Mouse (Mus musculus): Measurements from ENCODE around the gene B430306N03Rik. TPM values are rescaled to one million over a fixed set of nuclear protein-coding genes. Genes with fewer than 3 reads are reported as not detected.
"Not testable (repeated sequence)": the region's sequence is repeated elsewhere in the genome, so short reads cannot be mapped to it uniquely, and the experiment has no call there.

Gene B430306N03Rik
- total RNA-seq, 2 experiments from 2014 or later = 0.07 TPM; not detected in 1

DNA sequence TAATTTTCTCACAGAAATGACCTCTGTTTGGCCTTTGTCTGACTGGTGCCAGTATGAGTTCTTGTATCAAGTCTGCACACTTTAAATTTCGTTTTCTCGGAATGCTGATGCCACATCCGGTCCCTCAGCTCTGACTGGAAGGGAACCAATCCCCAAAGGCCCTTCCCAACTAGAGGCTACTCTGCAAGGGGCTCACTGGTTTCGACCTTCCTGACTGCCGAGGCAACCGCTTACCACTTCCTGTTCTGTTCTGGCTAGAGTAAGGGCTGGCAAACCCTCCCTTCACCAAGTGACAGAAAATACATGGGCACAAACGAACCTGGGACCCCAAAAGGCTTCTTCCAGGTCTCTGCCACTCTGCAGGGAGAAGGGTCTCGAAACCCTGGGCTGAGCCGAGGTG lies 15.1 kb upstream of the B430306N03Rik start:
- DNase-seq = no peak
- intact Hi-C loops (cut with DNase I) = no loop called here

DNA sequence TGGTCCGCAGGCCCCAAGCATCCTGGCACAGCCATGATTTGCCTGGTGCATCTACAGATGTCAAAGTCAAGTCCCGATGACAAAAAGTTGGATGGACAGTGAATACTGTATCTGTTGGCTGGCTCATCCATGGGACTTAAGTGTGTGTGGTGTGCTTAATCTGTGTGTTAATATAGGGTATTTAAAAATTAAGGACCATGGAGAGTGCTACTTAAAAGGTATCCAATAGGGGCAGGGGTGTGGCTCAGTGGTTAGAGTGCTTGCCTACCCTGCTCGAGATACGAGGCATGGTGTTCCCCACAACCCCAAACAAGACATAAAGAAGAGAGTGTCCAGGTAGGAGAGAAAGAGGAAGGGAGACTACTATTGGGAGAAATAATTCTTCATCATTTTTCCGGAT lies 14.1 kb upstream of the B430306N03Rik start:
- intact Hi-C loops (cut with DNase I) = no loop called here
- DNase-seq = no peak

DNA sequence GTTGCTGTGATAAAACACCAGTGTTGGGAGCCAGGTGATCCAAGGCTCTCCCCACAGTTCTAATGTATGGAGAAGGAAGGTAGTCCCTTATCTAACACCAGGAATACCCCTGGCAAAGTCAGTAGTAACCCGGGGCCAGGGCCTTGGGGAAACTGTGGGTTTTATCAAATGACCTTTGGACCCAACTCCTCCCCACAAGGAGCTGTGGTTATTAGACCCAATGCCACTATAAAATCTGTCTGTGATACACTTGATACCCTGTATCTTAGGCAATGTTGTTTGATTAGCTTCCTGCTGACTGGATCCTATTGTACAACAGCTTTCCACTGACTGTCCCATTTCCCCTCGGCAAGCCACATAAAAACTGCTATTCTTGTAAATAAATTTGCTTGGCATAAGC lies 3.8 kb upstream of the B430306N03Rik start:
- intact Hi-C loops (cut with DNase I) = loop anchor here (10.0 kb wide), 1 partner anchor 167 kb away; the partner anchor contains the start of gene 9830107B12Rik
- no peak for DNase-seq

DNA sequence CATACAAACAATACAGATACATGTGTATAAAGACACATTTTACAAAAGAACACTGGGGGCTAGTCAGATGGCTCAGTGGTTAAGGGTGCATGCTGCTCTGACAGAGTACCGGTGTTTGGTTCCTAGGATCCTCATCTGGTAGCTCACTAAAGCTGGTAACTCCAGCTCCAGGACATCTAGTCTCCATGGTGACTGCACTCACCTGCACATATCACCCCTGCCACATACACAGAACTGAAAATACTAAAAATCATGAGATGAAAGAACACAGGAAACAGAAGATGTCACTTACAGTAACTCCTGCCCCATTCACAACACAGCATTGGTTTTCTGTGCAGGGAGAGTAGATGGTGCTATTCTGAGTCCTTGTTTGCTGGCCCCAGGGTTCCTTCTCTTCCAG lies 2.7 kb downstream of the B430306N03Rik start:
- DNase-seq = no peak
- intact Hi-C loops (cut with DNase I) = loop anchor here (10.0 kb wide), 1 partner anchor 174 kb away; the partner anchor contains the start of gene 9830107B12Rik

DNA sequence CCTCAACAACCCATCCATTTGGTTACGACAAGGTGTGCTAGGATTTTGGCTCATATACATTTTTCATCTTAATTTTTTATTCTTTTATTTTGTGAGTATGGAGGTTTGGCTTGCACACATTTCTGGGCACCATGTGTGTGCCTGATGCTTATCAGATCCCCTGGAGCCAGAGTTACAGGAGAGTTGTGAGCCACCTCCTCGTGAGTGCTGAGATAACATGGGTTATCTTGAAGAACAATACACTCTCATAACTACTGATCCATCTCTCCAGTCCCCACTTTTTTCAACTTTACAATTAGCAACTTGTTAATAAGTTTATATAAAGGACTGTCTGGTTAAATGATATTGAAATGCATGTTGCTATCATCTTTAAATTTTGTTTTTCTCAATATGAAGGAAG lies 5.3 kb downstream of the B430306N03Rik start:
- intact Hi-C loops (cut with DNase I) = no loop called here
- no peak for DNase-seq

DNA sequence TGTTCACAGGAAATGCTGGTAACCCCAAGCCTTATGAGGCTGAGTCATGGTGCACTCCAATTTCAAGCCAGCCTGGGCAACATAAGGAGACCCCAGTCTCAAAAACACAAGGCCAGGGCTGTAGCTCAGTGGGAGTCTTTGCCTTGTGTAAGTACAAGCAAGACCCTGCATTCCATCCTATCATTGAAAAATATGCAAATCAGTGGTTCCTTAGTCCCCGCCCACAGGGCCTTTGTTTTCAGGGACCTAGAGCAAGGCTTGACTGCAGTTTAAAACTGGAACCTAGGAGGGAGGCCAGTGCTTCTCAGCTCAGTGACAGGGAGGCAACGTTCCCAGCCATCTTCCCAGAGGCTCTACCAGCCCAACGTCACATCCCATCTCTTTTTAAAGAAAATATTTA lies 7.3 kb downstream of the B430306N03Rik start:
- intact Hi-C loops (cut with DNase I) = no loop called here

DNA sequence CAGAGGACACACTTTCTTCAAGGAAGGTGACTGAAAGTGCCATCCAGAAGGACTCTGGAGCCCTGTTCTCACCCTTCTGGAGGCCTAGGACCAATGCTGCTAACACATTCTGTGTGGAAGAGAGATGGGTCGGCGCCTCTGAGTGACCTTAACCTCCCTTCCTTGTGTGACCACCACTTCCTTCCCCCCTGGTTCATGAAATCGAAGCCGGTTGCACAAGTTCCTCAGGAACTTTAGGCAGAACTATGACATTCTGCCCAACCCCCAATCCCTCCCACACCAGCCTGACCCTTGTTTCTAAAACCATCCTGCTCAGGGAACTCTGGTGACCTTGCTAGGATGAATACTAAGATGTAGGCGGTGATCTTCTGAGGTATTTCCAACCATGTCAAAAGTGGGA lies 8.3 kb downstream of the B430306N03Rik start:
- intact Hi-C loops (cut with DNase I) = no loop called here
- DNase-seq = no peak

More for the DNA sequence above, 7.3 kb downstream of the B430306N03Rik start:
- DNase-seq = no peak

DNA sequence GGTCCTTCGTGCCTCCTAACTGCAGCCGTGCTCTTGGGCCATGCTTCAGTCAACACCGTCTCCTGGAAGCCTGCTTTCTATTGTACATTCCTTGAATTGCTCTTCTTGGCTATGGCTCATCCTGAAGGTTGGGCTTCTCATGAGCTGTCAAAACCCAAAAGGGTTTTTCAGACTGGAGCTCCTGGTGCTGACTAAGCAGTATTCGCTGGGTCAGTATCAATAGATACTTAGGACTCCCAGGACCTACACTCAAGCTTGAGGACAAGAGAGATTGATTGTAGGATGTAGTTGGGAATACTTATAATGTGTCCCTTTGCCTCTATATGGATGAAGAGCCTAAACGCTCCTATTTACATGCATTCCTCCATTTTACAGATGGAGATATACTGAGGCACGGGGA lies 9.2 kb downstream of the B430306N03Rik start:
- intact Hi-C loops (cut with DNase I) = no loop called here
- no peak for DNase-seq

DNA sequence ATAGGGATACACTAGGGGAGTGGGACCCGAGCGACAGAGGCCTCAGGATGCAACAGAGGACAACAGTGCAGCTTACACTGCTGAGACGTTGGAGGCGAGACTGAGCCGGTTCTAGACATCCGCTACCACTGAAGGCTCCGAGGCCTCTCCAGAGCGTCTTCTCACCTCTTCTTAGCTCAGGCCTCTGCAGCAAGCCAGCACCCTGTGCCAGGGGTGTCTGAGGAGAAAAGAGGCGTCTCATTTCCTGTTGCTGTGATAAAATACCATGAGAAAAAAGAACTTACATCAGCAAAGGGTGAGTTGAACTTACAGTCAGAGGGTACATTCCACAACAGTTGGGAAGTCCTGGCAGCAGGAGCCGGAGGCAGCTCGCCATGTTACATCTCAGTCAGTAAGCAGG lies 9.7 kb downstream of the B430306N03Rik start:
- intact Hi-C loops (cut with DNase I) = no loop called here
- no peak for DNase-seq

DNA sequence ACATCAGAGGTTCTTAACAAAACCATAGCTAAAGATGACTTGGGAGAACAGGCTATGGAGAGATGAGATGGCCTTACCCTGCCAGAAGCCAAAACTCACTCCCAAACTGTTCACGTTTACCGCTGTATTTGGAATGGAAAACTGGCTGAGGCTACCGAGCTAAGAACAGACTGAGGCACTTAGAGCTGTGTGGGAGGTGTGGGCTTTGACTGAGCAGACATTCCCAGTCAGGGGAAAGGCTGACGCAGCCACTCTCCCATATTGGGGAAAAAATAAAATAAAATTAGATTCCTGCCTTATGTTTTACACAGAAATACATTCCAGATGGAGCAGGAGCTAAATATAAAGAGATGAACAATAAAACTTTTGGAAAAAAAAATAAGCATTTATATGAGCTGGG lies 10.7 kb downstream of the B430306N03Rik start:
- DNase-seq = no peak
- intact Hi-C loops (cut with DNase I) = no loop called here

DNA sequence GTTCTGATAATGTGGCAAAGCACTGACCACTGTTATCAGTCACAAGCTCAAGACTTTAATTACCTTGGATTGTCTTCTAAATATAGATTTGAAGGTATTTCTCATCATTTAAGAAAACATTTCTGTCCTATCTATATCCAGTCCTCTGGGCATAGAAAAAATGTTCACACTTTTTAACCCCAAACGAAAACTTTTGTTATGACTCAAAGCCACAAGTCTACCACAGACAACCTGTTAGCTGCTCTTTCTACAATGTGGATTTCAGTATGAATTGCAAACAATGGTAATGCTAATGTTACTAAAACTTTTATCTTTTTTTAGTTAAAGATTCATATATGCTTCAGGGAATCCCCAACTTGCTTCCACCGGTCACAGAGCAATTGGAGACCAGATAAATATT lies 16.6 kb downstream of the B430306N03Rik start:
- no peak for DNase-seq
- intact Hi-C loops (cut with DNase I) = no loop called here

DNA sequence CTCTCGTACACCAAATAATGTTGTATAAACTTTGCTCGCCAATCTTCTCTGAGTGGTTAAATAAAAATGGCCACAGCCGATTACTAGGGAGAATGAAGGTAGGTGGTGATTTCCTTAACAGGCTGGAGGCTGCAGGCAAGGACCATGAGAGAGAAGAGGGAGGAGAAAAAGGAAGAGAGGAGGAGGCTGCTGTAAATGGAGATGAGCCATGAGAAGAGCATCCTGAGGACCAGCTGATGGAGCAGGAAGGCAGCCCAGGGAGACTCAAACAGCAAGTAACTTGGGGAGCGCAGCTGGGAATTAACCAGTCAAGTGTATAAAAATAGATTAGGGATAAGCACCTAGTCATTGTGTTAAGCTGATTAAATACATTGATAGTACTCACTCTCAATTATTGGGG lies 18.2 kb downstream of the B430306N03Rik start:
- DNase-seq = no peak
- intact Hi-C loops (cut with DNase I) = loop anchor here (2.0 kb wide), 1 partner anchor 57 kb away; no protein-coding TSS in a partner anchor

DNA sequence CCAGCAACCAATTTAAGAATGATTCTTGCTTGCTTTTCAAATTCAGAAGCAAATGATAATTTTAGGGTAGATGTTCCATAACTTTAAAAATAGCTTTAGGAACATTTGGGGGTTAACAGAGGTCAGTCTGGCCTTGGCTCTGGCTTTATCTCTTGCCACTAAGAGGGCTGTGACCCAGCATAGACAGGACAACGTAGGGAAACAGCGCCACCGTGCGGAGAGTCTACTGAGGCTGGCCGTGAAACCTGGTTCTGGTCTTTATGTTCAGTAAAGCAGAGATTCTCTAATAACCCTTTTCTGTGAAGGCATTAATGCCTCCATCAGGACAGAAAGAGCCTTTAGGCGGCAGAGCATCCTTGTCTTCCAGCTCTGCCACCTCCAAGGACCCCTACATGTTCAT lies 20.9 kb downstream of the B430306N03Rik start:
- DNase-seq = peak; percentile 70 to 73
- intact Hi-C loops (cut with DNase I) = loop anchor here (5.0 kb wide), 1 partner anchor 235 kb away; no protein-coding TSS in a partner anchor

DNA sequence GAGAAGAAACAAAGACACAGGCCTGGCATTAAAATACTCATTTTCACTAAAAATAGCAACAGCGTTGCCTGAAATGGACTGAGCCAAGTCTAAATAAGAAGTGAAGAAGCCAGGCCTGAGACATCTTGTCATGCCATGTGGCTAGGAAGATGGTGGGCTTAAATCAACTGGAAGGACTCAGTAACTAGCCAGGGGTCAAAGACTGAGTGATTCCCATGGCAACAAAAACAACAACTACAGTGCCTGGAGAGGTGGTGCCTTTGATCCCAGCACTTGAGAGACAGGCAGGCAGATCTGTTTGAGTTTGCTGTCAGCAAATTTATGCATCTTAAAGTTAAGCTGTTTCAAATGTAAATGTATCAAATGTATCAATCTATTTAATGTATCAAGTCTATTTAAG lies 24.3 kb downstream of the B430306N03Rik start:
- intact Hi-C loops (cut with DNase I) = no loop called here
- DNase-seq = no peak

DNA sequence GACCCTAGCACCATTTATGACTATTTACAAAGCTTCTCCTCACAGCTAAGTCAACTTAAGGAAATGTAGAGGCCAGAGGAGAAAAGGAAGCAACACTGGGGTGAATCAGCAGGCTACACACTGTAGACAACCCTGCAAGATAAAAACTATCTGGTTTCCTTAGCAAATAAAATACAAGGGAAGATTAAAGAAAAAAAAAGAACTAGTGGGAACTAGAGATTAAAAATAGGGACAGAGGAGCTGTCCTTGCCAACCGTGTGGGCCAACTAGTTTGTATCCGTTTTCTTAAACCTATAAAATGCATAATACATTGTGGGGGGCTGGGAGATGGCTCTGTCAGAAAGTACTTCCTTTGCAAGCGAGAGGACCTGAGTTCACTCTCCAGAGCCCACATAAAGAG lies 26.0 kb downstream of the B430306N03Rik start:
- intact Hi-C loops (cut with DNase I) = no loop called here
- DNase-seq = no peak

DNA sequence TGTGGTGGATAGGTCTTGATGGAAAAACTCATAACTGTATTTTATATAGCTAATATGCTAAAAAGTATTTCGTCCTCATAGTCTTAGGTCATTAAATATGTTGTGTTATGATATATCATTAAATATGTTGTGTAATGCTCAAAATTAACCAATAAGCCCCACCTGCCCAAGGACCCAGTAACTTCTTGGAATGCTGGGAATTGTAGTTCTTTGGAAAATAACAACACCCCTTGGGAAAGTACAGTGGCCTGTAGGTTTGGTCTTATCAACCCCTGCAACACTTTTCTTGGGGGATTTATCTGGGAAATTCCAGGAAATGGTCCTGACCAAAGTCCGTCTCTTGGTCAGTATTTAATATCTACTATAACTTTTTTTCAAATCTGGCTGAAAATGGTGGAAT lies 27.1 kb downstream of the B430306N03Rik start:
- no peak for DNase-seq
- intact Hi-C loops (cut with DNase I) = no loop called here

DNA sequence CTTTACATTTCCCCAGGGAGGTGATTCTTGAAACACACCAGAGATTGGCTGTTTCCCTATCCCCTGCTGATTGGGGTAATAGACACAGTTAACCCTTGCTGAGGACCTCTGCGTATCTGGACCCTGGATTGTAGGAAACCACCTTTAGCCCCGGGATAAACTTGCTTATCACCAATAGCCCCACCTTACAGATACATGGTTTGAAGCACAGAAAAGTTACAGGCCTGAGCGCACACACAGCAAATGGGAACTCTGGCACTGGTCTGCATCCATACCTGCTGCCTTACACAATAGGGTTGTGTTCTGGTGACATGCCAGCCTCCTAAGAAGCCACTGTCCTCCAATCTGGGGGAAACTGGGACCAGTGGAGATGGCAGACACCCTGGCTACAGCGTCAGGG lies 29.9 kb downstream of the B430306N03Rik start:
- no peak for DNase-seq
- intact Hi-C loops (cut with DNase I) = no loop called here

DNA sequence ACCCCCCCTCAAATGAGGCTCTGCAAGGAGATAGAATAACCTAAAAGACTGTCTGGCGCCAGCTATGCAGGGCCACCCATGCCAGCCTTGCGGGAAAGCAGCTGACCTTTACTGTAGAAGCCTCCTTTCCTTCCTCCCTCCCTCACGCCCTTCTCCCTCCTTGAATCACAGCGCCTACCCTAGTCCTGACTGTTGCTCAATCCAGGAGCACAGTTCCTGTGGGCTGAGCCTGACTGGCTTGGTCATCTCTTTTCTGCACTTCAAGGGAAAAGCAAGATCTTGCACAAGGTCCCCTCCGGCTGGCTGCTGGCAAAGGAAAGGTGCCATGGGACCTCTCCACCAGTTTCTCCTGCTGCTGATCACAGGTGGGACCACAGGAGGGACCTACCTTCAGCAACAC lies 30.3 kb downstream of the B430306N03Rik start, which contains the start of gene Trem2:
TSS of gene Trem2 (plus strand) at position 171 of the 400 bp plus-strand sequence.
- DNase-seq = no peak
- intact Hi-C loops (cut with DNase I) = no loop called here

DNA sequence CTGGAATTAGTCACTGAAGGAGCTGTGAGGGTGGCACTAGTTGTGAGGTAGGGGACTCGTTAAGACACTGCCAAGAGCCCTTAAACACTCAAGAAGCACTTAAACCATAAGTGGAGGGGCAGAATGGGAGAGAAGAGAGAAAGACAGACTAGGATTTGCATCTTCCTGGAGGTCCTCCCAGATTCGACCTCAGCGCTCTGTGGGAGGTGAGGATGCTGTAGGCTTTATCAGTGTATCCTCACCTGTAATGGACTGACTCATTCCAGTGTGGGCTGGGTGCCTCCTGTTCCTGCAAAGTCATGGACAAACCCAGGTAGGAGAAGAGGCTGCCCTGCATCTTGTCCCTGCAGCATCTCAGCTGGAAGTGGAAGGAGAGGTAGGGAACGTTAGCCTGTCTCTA lies 30.9 kb downstream of the B430306N03Rik start:
- no peak for DNase-seq
- intact Hi-C loops (cut with DNase I) = no loop called here

DNA sequence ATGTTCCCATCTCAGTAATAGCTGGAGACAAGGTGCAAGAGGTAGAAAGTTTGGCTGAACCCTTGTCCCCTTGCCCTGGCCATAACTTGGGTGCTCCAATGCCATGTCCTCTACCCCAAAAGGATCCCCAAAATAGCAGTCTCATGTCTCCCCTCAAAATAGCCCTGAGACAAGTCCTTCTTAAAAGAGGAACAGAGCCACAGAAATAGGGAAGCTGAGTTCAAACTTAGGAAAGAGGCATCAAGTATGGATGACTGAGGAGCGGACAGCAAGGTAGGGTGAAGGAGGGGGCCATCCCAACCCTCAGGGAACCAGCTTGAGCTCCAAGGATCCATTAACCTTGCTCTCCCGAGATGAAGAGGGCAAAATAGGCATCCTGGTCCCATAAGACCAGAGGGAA lies 31.3 kb downstream of the B430306N03Rik start:
- DNase-seq = no peak
- intact Hi-C loops (cut with DNase I) = no loop called here

DNA sequence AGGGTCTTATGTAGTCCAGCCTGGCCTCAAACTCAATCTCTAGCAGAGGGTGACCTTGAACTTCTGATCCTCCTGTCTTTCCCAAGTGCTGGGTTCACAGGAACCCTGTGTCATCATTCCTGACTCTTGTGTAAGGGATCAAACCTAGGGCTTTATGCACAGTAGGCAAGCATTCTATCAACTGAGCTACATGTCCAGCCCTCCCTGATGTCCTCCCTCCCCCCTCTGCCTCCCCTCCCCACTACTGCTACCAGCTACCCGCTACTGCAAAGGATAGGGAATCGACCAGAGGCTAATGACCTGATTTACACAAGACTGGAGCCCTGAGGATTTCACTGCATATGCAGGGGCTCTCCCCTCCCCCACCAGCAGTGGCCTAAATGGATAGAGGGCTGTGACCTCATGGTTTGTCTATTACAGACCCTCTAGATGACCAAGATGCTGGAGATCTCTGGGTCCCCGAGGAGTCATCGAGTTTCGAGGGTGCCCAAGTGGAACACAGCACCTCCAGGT lies 34.8 kb downstream of the B430306N03Rik start:
- intact Hi-C loops (cut with DNase I) = no loop called here
- DNase-seq = no peak

DNA sequence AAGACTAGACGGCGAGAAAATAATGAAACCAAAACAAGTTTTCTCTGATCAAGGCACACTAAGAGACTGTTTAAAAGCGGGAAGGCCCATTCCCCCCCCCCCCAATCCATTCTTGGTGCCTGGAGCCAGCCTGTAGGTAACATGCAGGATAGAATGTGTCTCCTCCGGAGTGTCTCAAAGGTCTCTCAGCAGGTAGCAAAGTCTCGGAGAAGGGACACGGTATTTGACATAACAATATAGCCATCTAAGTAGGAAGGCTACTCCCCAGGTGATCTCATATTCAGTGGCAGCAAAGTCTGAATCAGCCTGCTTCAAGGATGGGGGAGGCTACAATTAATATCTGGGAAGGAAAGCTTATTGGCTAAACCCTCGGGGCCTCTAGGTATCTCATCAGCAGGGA lies 37.0 kb downstream of the B430306N03Rik start:
- DNase-seq; intact Hi-C loops (cut with DNase I): not testable (repeated sequence)

DNA sequence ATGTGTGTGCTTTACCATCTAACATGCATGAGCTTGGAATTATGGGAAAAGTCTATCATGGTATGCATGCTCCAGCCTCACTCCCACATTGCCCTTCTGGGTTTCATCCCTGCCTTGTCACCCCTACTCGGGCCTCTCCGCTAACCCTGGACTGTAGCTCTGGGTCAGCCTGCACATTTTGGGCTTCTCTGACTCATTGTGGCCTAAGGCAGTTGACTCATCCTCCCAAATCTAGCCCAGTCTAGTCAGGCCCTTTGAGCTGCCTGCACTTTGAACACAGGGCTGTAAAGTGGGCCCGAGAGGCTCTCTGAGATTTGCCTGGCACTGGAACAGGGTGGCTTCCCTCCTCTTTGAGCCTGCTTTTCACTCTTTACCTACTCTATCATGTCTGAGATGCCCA lies 39.9 kb downstream of the B430306N03Rik start:
- intact Hi-C loops (cut with DNase I) = no loop called here
- DNase-seq = no peak

All from gastrocnemius, postnatal 36 days (tissue).